Comparison of ENCODE assay signal across 9 mouse cellular contexts in the genomic region with DNA sequence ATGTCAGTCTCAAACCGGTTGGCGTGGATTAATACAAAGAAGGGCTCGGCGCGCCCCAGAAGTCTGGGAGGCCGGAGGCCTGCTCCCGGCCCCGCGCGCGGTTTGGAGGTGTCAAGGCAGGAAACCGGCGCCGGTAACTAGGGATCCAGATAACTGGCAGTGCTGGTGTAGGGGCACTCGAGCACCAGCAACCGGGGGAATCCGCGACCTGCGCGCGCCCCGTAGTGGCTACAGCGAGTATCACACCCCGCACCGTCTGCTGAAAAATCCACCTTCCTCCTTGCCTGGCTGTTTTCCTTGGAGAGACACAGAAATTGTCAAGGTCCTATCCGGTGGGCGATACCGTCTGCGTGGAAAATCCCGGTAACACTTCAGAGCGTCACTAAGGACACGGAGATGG. TPM values are rescaled to one million over a fixed set of nuclear protein-coding genes. Genes with fewer than 3 reads are reported as not detected.
DNase-seq lines count a peak whose midpoint lies in the region; ATAC-seq lines count a peak whose summit lies in the region.
"Had no signal": no experiment of that assay in that cellular context is flagged by ENCODE, and none has a peak within 500 bp of the region (broad histone marks: within the 10 kb centered on the region; RNA-seq: fewer than 3 reads in every experiment).

No protein-coding gene starts in this region.

- H3K4me1 ChIP-seq in forebrain, embryonic 10.5 days: peaks cover 59% of the 10 kb centered on the region
- H3K4me1 ChIP-seq in heart, embryonic 16.5 days (ENCODE audit: control insufficient read depth, insufficient read depth, low read length): peaks cover 37% of the 10 kb centered on the region
- H3K4me1 ChIP-seq in liver, embryonic 12.5 days: peaks cover 50% of the 10 kb centered on the region
- H3K4me1 ChIP-seq in stomach, embryonic 15.5 days: peaks cover 33% of the 10 kb centered on the region

- peak overlapping the region; percentile 57 for H3K4me2 ChIP-seq in heart, embryonic 16.5 days (ENCODE audit: low read depth, low read length)
- H3K4me2 ChIP-seq in liver, embryonic 12.5 days: peak overlapping the region; percentile 48
- peak overlapping the region; percentile 50 for H3K4me2 ChIP-seq in stomach, embryonic 15.5 days

- 0% methylated on average over 32 of the region's 32 CpGs for WGBS in forebrain, embryonic 10.5 days
- 1% methylated on average over 32 of the region's 32 CpGs for WGBS in heart, embryonic 16.5 days
- WGBS in liver, embryonic 12.5 days (ENCODE audit: insufficient replicate concordance): under 1% methylated on average over 32 of the region's 32 CpGs
- WGBS in stomach, embryonic 15.5 days: under 1% methylated on average over 32 of the region's 32 CpGs

- H3K27me3 ChIP-seq in forebrain, embryonic 10.5 days (ENCODE audit: poor library complexity, severe bottlenecking): peaks cover 100% of the 10 kb centered on the region
- peaks cover 91% of the 10 kb centered on the region for H3K27me3 ChIP-seq in heart, embryonic 16.5 days (ENCODE audit: control insufficient read depth, insufficient read depth, low read length)
- H3K27me3 ChIP-seq in liver, embryonic 12.5 days (replicated peaks): peaks cover 100% of the 10 kb centered on the region
- peaks cover 100% of the 10 kb centered on the region for H3K27me3 ChIP-seq in stomach, embryonic 15.5 days (replicated peaks)

- peak; percentile 68 for ATAC-seq in CD4-positive, CD25-positive, alpha-beta regulatory T cell, adult 4 months
- ATAC-seq in heart, embryonic 16.5 days (replicated peaks; ENCODE audit: extremely low read depth, insufficient read depth, low FRiP score): peak; percentile 34; the same call in 1 of the 2 replicates
- peak; percentile 44; the same call in 1 of the 2 replicates for ATAC-seq in liver, embryonic 12.5 days
- no peak; the same call in 1 of the 2 replicates for ATAC-seq in stomach, embryonic 15.5 days (ENCODE audit: insufficient read depth, low FRiP score, low read depth)

- H3K36me3 ChIP-seq in forebrain, embryonic 10.5 days (replicated peaks): no peaks in the 10 kb centered on the region
- no peaks in the 10 kb centered on the region for H3K36me3 ChIP-seq in heart, embryonic 16.5 days (ENCODE audit: control insufficient read depth, insufficient read depth)
- no peaks in the 10 kb centered on the region for H3K36me3 ChIP-seq in liver, embryonic 12.5 days
- H3K36me3 ChIP-seq in stomach, embryonic 15.5 days: no peaks in the 10 kb centered on the region

- no peak overlapping the region for H3K27ac ChIP-seq in forebrain, embryonic 10.5 days
- H3K27ac ChIP-seq in heart, embryonic 16.5 days (ENCODE audit: low read length): no peak overlapping the region
- no peak overlapping the region for H3K27ac ChIP-seq in liver, embryonic 12.5 days
- no peak overlapping the region for H3K27ac ChIP-seq in stomach, embryonic 15.5 days

- peak; percentile 24 for DNase-seq in c-Kit-negative CD71-positive TER-119-positive erythroid progenitor cells, embryonic 14.5 days (ENCODE audit: low read depth, low spot score)
- peak; percentile 87 for DNase-seq in forebrain, embryonic 10.5 days (ENCODE audit: extremely low spot score, low spot score)
- peak; percentile 89 for DNase-seq in kidney, postnatal 14 days
- peak; percentile 52 to 68 for DNase-seq in natural killer cell, adult 2 months (ENCODE audit: low spot score in 2 of 2)

- no peaks in the 10 kb centered on the region for H3K9me3 ChIP-seq in forebrain, embryonic 10.5 days
- H3K9me3 ChIP-seq in heart, embryonic 16.5 days (replicated peaks; ENCODE audit: control insufficient read depth, low read length): no peaks in the 10 kb centered on the region
- no peaks in the 10 kb centered on the region for H3K9me3 ChIP-seq in liver, embryonic 12.5 days (replicated peaks)
- H3K9me3 ChIP-seq in stomach, embryonic 15.5 days: no peaks in the 10 kb centered on the region

- H3K9ac ChIP-seq in heart, embryonic 16.5 days (ENCODE audit: low read length): no peak overlapping the region
- no peak overlapping the region for H3K9ac ChIP-seq in liver, embryonic 12.5 days
- H3K9ac ChIP-seq in stomach, embryonic 15.5 days: no peak overlapping the region

- peak overlapping the region; percentile 17; the same call in 1 of the 2 replicates for H3K4me3 ChIP-seq in forebrain, embryonic 10.5 days
- H3K4me3 ChIP-seq in heart, embryonic 16.5 days (ENCODE audit: low read length): peak overlapping the region; percentile 38
- peak overlapping the region; percentile 18; the same call in 1 of the 2 replicates for H3K4me3 ChIP-seq in liver, embryonic 12.5 days
- peak overlapping the region; percentile 23; the same call in 1 of the 2 replicates for H3K4me3 ChIP-seq in stomach, embryonic 15.5 days (replicated peaks)
- H3K4me3 ChIP-seq: erythroblast, embryonic 14.5 days had no signal

RNA-seq across cellular contexts. Expression of a gene that starts 5.2 kb away (rescaled TPM):
- polyA plus RNA-seq in CD4-positive, CD25-positive, alpha-beta regulatory T cell, adult 4 months (2017; shearing (Covaris generic)): not detected
- 0.10 TPM in 1 of 2 replicates, not detected in the other for polyA plus RNA-seq in forebrain, embryonic 10.5 days (2016; fragmentation: Nextera tagmentation; extraction: Ambion mirVana)
- 0.32 and 0.35 TPM in 2 replicates for polyA plus RNA-seq in heart, embryonic 16.5 days (2015; fragmentation: Nextera tagmentation; extraction: Ambion mirVana)
- polyA plus RNA-seq in liver, embryonic 12.5 days (2016; fragmentation: Nextera tagmentation; extraction: Ambion mirVana): not detected in 2 replicates
- not detected in 2 replicates for polyA plus RNA-seq in stomach, embryonic 15.5 days (2015; fragmentation: Nextera tagmentation; extraction: Ambion mirVana)

RNA-seq across cellular contexts. Expression of a gene that starts 14.4 kb away (rescaled TPM):
- not detected for polyA plus RNA-seq in CD4-positive, CD25-positive, alpha-beta regulatory T cell, adult 4 months (2017; shearing (Covaris generic))
- polyA plus RNA-seq in forebrain, embryonic 10.5 days (2016; fragmentation: Nextera tagmentation; extraction: Ambion mirVana): 0.49 and 1.3 TPM in 2 replicates
- polyA plus RNA-seq in heart, embryonic 16.5 days (2015; fragmentation: Nextera tagmentation; extraction: Ambion mirVana): not detected in 2 replicates
- polyA plus RNA-seq in liver, embryonic 12.5 days (2016; fragmentation: Nextera tagmentation; extraction: Ambion mirVana): not detected in 2 replicates
- polyA plus RNA-seq in stomach, embryonic 15.5 days (2015; fragmentation: Nextera tagmentation; extraction: Ambion mirVana): not detected in 2 replicates
- polyA plus RNA-seq: erythroblast, embryonic 14.5 days had no signal

RNA-seq across cellular contexts. Expression of a gene that starts 26.1 kb away (rescaled TPM):
- polyA plus RNA-seq in CD4-positive, CD25-positive, alpha-beta regulatory T cell, adult 4 months (2017; shearing (Covaris generic)): not detected
- polyA plus RNA-seq in forebrain, embryonic 10.5 days (2016; fragmentation: Nextera tagmentation; extraction: Ambion mirVana): 0.12 and 0.33 TPM in 2 replicates
- 0.28 and 0.44 TPM in 2 replicates for polyA plus RNA-seq in heart, embryonic 16.5 days (2015; fragmentation: Nextera tagmentation; extraction: Ambion mirVana)
- polyA plus RNA-seq in liver, embryonic 12.5 days (2016; fragmentation: Nextera tagmentation; extraction: Ambion mirVana): not detected in 2 replicates
- polyA plus RNA-seq in stomach, embryonic 15.5 days (2015; fragmentation: Nextera tagmentation; extraction: Ambion mirVana): 0.08 TPM in 1 of 2 replicates, not detected in the other
- polyA plus RNA-seq: erythroblast, embryonic 14.5 days had no signal

RNA-seq across cellular contexts. Expression of a gene that starts 27.3 kb away (rescaled TPM):
- polyA plus RNA-seq in CD4-positive, CD25-positive, alpha-beta regulatory T cell, adult 4 months (2017; shearing (Covaris generic)): 100 to 1,000 TPM; 126 to 187 TPM
- 90.4 and 93.5 TPM in 2 replicates for polyA plus RNA-seq in forebrain, embryonic 10.5 days (2016; fragmentation: Nextera tagmentation; extraction: Ambion mirVana)
- 111 and 112 TPM in 2 replicates for polyA plus RNA-seq in heart, embryonic 16.5 days (2015; fragmentation: Nextera tagmentation; extraction: Ambion mirVana)
- 114 TPM in 2 replicates for polyA plus RNA-seq in liver, embryonic 12.5 days (2016; fragmentation: Nextera tagmentation; extraction: Ambion mirVana)
- polyA plus RNA-seq in stomach, embryonic 15.5 days (2015; fragmentation: Nextera tagmentation; extraction: Ambion mirVana): 82.4 and 85.6 TPM in 2 replicates

RNA-seq across cellular contexts. Expression of a gene that starts 41.0 kb away (rescaled TPM):
- polyA plus RNA-seq in CD4-positive, CD25-positive, alpha-beta regulatory T cell, adult 4 months (2017; shearing (Covaris generic)): 10 to 100 TPM; 33.0 to 35.3 TPM
- polyA plus RNA-seq in forebrain, embryonic 10.5 days (2016; fragmentation: Nextera tagmentation; extraction: Ambion mirVana): 42.1 and 42.5 TPM in 2 replicates
- polyA plus RNA-seq in heart, embryonic 16.5 days (2015; fragmentation: Nextera tagmentation; extraction: Ambion mirVana): 35.8 and 36.4 TPM in 2 replicates
- 22.4 TPM in 2 replicates for polyA plus RNA-seq in liver, embryonic 12.5 days (2016; fragmentation: Nextera tagmentation; extraction: Ambion mirVana)
- 41.6 and 45.2 TPM in 2 replicates for polyA plus RNA-seq in stomach, embryonic 15.5 days (2015; fragmentation: Nextera tagmentation; extraction: Ambion mirVana)

Comparison
In these comparisons a context has a peak if more than half of its experiments do, and no peak if none do; other contexts are left out.
1. DNase-seq: peak in every context shown above with its lines; median percentile 89 in kidney, postnatal 14 days; 87 in forebrain, embryonic 10.5 days; 60 in natural killer cell, adult 2 months; 24 in c-Kit-negative CD71-positive TER-119-positive erythroid progenitor cells, embryonic 14.5 days.